Mouse (Mus musculus): ENCODE results near the gene 1700037H04Rik. TPM values are rescaled to one million over a fixed set of nuclear protein-coding genes. Genes with fewer than 3 reads are reported as not detected.

1700037H04Rik gene
- polyA plus RNA-seq, 3 experiments from 2014 or later, result 36.5 to 54.8 (median 46.3) TPM

- ATAC-seq, result no peak
Observed at GRCm38 (mm10) chr2:131145536-131145935, 14.3 kb downstream of the 1700037H04Rik start.

- no peak for ATAC-seq
Observed at GRCm38 (mm10) chr2:131145121-131145520, 14.8 kb downstream of the 1700037H04Rik start.

GRCm38 (mm10) chr2:131143007-131143780 is 16.7 kb downstream of the 1700037H04Rik start:
- ATAC-seq, result no peak

GRCm38 (mm10) chr2:131142592-131142991 is 17.3 kb downstream of the 1700037H04Rik start:
- ATAC-seq, result peak; percentile 52

GRCm38 (mm10) chr2:131141336-131141986 is 18.4 kb downstream of the 1700037H04Rik start:
- ATAC-seq, result no peak

GRCm38 (mm10) chr2:131140533-131140905 is 19.4 kb downstream of the 1700037H04Rik start:
- no peak for ATAC-seq

GRCm38 (mm10) chr2:131139886-131140532 is 19.9 kb downstream of the 1700037H04Rik start:
- no peak for ATAC-seq

- ATAC-seq, result no peak
Observed at GRCm38 (mm10) chr2:131139287-131139686, 20.6 kb downstream of the 1700037H04Rik start.

GRCm38 (mm10) chr2:131138760-131139159 is 21.1 kb downstream of the 1700037H04Rik start:
- no peak for ATAC-seq

- no peak for ATAC-seq
Observed at GRCm38 (mm10) chr2:131138296-131138695, 21.6 kb downstream of the 1700037H04Rik start.

GRCm38 (mm10) chr2:131135521-131136139 is 24.3 kb downstream of the 1700037H04Rik start:
- ATAC-seq, result no peak

GRCm38 (mm10) chr2:131134826-131135400 is 25.0 kb downstream of the 1700037H04Rik start:
- no peak for ATAC-seq

GRCm38 (mm10) chr2:131134381-131134780 is 25.5 kb downstream of the 1700037H04Rik start:
- no peak for ATAC-seq

GRCm38 (mm10) chr2:131132930-131133547 is 26.8 kb downstream of the 1700037H04Rik start, which contains the start of gene Gm11037:
Gene Gm11037, plus strand, starts transcription at chr2:131133497.
- no peak for ATAC-seq

GRCm38 (mm10) chr2:131132111-131132888 is 27.6 kb downstream of the 1700037H04Rik start:
- no peak for ATAC-seq

- ATAC-seq, result no peak
Observed at GRCm38 (mm10) chr2:131130849-131131248, 29.0 kb downstream of the 1700037H04Rik start.

GRCm38 (mm10) chr2:131129836-131130235 is 30.0 kb downstream of the 1700037H04Rik start:
- no peak for ATAC-seq

GRCm38 (mm10) chr2:131128636-131129157 is 31.2 kb downstream of the 1700037H04Rik start:
- ATAC-seq, result no peak

- ATAC-seq, result no peak
Observed at GRCm38 (mm10) chr2:131128211-131128610, 31.7 kb downstream of the 1700037H04Rik start.

- no peak for ATAC-seq
Observed at GRCm38 (mm10) chr2:131127161-131127730, 32.6 kb downstream of the 1700037H04Rik start, which contains the start of gene Hspa12b. Gene Hspa12b, plus strand, starts transcription at chr2:131127280.
